Mouse (Mus musculus): Measurements from ENCODE around the gene Tacc3.
A peak's percentile ranks its signal among the peaks of the same experiment; 100 is the strongest.

The Tacc3 gene

GRCm38 (mm10) chr5:33657787-33658663 is at the start of gene Tacc3, which contains the start of gene Tmem129:
Gene Tacc3 (plus strand): TSS chr5:33658128.
Gene Tmem129 (minus strand): TSS chr5:33658416.
- DNase-seq (ENCODE audit: low spot score) = peak; percentile 96

- DNase-seq (ENCODE audit: low spot score) = no peak
Measured at GRCm38 (mm10) chr5:33609226-33609625, 48.7 kb upstream of the Tacc3 start.

GRCm38 (mm10) chr5:33611795-33612194 is 46.1 kb upstream of the Tacc3 start:
- no peak for DNase-seq (ENCODE audit: low spot score)

- DNase-seq (ENCODE audit: low spot score) = no peak
Measured at GRCm38 (mm10) chr5:33614391-33614790, 43.5 kb upstream of the Tacc3 start.

- DNase-seq (ENCODE audit: low spot score) = no peak
Measured at GRCm38 (mm10) chr5:33622671-33623070, 35.3 kb upstream of the Tacc3 start.

GRCm38 (mm10) chr5:33623766-33624165 is 34.2 kb upstream of the Tacc3 start:
- DNase-seq (ENCODE audit: low spot score) = no peak

- no peak for DNase-seq (ENCODE audit: low spot score)
Measured at GRCm38 (mm10) chr5:33627968-33628367, 30.0 kb upstream of the Tacc3 start.

GRCm38 (mm10) chr5:33628820-33629300 is 29.1 kb upstream of the Tacc3 start:
- DNase-seq (ENCODE audit: low spot score) = no peak

GRCm38 (mm10) chr5:33629301-33629987 is 28.5 kb upstream of the Tacc3 start, which contains the start of the genes Fam53a and Gm9903:
Gene Fam53a (minus strand): TSS chr5:33629635.
Gene Gm9903 (plus strand): TSS chr5:33629925.
- peak; percentile 96 for DNase-seq (ENCODE audit: low spot score)

GRCm38 (mm10) chr5:33630061-33630460 is 27.9 kb upstream of the Tacc3 start:
- DNase-seq (ENCODE audit: low spot score) = peak; percentile 75

- DNase-seq (ENCODE audit: low spot score) = no peak
Measured at GRCm38 (mm10) chr5:33630615-33631014, 27.3 kb upstream of the Tacc3 start.

GRCm38 (mm10) chr5:33632526-33632925 is 25.4 kb upstream of the Tacc3 start:
- no peak for DNase-seq (ENCODE audit: low spot score)

GRCm38 (mm10) chr5:33635361-33635760 is 22.6 kb upstream of the Tacc3 start:
- DNase-seq (ENCODE audit: low spot score) = no peak

- no peak for DNase-seq (ENCODE audit: low spot score)
Measured at GRCm38 (mm10) chr5:33637606-33638350, 20.1 kb upstream of the Tacc3 start.

- no peak for DNase-seq (ENCODE audit: low spot score)
Measured at GRCm38 (mm10) chr5:33638826-33639225, 19.1 kb upstream of the Tacc3 start.

- no peak for DNase-seq (ENCODE audit: low spot score)
Measured at GRCm38 (mm10) chr5:33640652-33641051, 17.3 kb upstream of the Tacc3 start.

- DNase-seq (ENCODE audit: low spot score) = peak; percentile 53
Measured at GRCm38 (mm10) chr5:33651017-33651416, 6.9 kb upstream of the Tacc3 start.

GRCm38 (mm10) chr5:33651541-33651920 is 6.4 kb upstream of the Tacc3 start:
- no peak for DNase-seq (ENCODE audit: low spot score)

- peak; percentile 95 for DNase-seq (ENCODE audit: low spot score)
Measured at GRCm38 (mm10) chr5:33651921-33652782, 5.8 kb upstream of the Tacc3 start, which contains the start of gene Slbp. Gene Slbp (minus strand): TSS chr5:33652574.

- no peak for DNase-seq (ENCODE audit: low spot score)
Measured at GRCm38 (mm10) chr5:33652783-33653173, 5.2 kb upstream of the Tacc3 start.

GRCm38 (mm10) chr5:33654424-33654823 is 3.5 kb upstream of the Tacc3 start:
- no peak for DNase-seq (ENCODE audit: low spot score)
